11 mouse cellular contexts compared by ENCODE assay signal in the genomic region with DNA sequence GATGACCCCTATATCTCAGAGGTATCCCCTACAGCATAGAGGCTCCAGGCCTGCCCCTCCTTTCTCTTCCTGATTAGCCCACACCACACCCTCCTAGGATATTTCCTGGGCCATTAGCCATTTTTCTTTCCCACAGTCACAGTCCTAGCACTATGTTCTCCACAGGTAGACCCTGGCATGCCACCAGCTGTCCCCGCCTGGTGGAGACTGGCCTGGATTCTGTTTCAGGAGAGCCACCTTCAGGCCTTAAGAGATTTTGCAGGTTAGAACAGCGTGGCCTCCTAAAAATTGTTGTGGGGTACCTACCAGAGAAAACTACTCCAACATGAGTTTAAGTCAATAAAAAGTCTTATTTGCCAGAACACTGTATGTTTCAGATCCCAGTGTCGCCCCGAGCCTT. TPM values are rescaled to one million over a fixed set of nuclear protein-coding genes. Genes with fewer than 3 reads are reported as not detected.
DNase-seq lines count a peak whose midpoint lies in the region; ATAC-seq and TF ChIP-seq lines count a peak whose summit lies in the region.
"Had no signal": no experiment of that assay in that cellular context is flagged by ENCODE, and none has a peak within 500 bp of the region (broad histone marks: within the 10 kb centered on the region; RNA-seq: fewer than 3 reads in every experiment).

No protein-coding gene starts in this region.

- no peak overlapping the region for H3K9ac ChIP-seq in midbrain, postnatal 0 days (replicated peaks; ENCODE audit: low read length, poor library complexity, severe bottlenecking)

- no peaks in the 10 kb centered on the region for H3K9me3 ChIP-seq in midbrain, postnatal 0 days (ENCODE audit: low read length)
- H3K9me3 ChIP-seq in midbrain, embryonic 10.5 days (replicated peaks), result no peaks in the 10 kb centered on the region

- WGBS in cerebellum, adult 2 months, result 50% methylated on average over 4 of the region's 4 CpGs
- 58% methylated on average over 4 of the region's 4 CpGs for WGBS in midbrain, postnatal 0 days
- WGBS in midbrain, embryonic 10.5 days, result 55% methylated on average over 4 of the region's 4 CpGs
- WGBS in small intestine, adult 2 months, result 18% methylated on average over 4 of the region's 4 CpGs

- DNase-seq in cerebellum, adult 2 months, result peak in 1 of 2 experiments; percentile 56
- no peak for DNase-seq in cerebellum, adult 11-12 months
- DNase-seq in midbrain, postnatal 0 days (ENCODE audit: low spot score), result no peak
- no peak for DNase-seq in midbrain, embryonic 10.5 days (ENCODE audit: low spot score)
- peak; percentile 73 for DNase-seq in kidney, adult 9 months
- DNase-seq in left cerebral cortex, adult 8-10 months (ENCODE audit: low spot score in 2 of 2), result no peak
- DNase-seq: layer of hippocampus, postnatal 36 days; right cerebral cortex, postnatal 25 days had no signal

- H3K27ac ChIP-seq in cerebellum, adult 2 months (ENCODE audit: insufficient read depth, low read length), result no peak overlapping the region
- no peak overlapping the region for H3K27ac ChIP-seq in midbrain, postnatal 0 days (ENCODE audit: low read depth, low read length)
- no peak overlapping the region for H3K27ac ChIP-seq in midbrain, embryonic 10.5 days (replicated peaks)
- H3K27ac ChIP-seq in small intestine, adult 2 months (ENCODE audit: insufficient read depth, low read depth, low read length), result peak overlapping the region; percentile 85

- no peak for ATAC-seq in midbrain, postnatal 0 days (ENCODE audit: low FRiP score)
- ATAC-seq in activated CD4-positive, CD25-positive, alpha-beta regulatory T cell, adult 4 months, result no peak

- no peaks in the 10 kb centered on the region for H3K4me1 ChIP-seq in cerebellum, adult 2 months (ENCODE audit: control insufficient read depth, insufficient read depth, low read length)
- H3K4me1 ChIP-seq in midbrain, postnatal 0 days (ENCODE audit: insufficient read depth, low read length), result no peaks in the 10 kb centered on the region
- H3K4me1 ChIP-seq in midbrain, embryonic 10.5 days, result peaks cover 18% of the 10 kb centered on the region
- peaks cover 25% of the 10 kb centered on the region for H3K4me1 ChIP-seq in small intestine, adult 2 months (ENCODE audit: control insufficient read depth, insufficient read depth, insufficient read length, low read length)

- H3K4me2 ChIP-seq in midbrain, postnatal 0 days (ENCODE audit: low read depth, low read length, poor library complexity, severe bottlenecking), result no peak overlapping the region

- no peaks in the 10 kb centered on the region for H3K27me3 ChIP-seq in cerebellum, adult 2 months (ENCODE audit: control insufficient read depth, insufficient read depth, low read length)
- no peaks in the 10 kb centered on the region for H3K27me3 ChIP-seq in midbrain, postnatal 0 days (ENCODE audit: insufficient read depth, low read length)
- peaks cover 4% of the 10 kb centered on the region for H3K27me3 ChIP-seq in midbrain, embryonic 10.5 days (ENCODE audit: low read depth, poor library complexity, severe bottlenecking)
- H3K27me3 ChIP-seq in small intestine, adult 2 months (ENCODE audit: control insufficient read depth, insufficient read depth, low read length), result no peaks in the 10 kb centered on the region

- TF ChIP-seq CTCF in cerebellum, adult 2 months (IDR thresholded peaks at IDR 0.05; ENCODE audit: borderline replicate concordance, insufficient read depth, low read depth, low read length), result peak; percentile 64
- peak; percentile 53 for TF ChIP-seq CTCF in midbrain, postnatal 0 days (IDR thresholded peaks at IDR 0.05)
- TF ChIP-seq CTCF in small intestine, adult 2 months (IDR thresholded peaks at IDR 0.05; ENCODE audit: extremely low read depth, insufficient read length, insufficient replicate concordance, low read depth, low read length), result peak; percentile 63; the same call in 1 of the 2 replicates

- TF ChIP-seq POLR2A in cerebellum, adult 2 months (IDR thresholded peaks at IDR 0.05; ENCODE audit: borderline replicate concordance, insufficient read depth, low read length), result no peak
- no peak for TF ChIP-seq POLR2A in small intestine, adult 2 months (IDR thresholded peaks at IDR 0.05; ENCODE audit: low read depth, low read length)

- no peaks in the 10 kb centered on the region for H3K36me3 ChIP-seq in midbrain, postnatal 0 days (ENCODE audit: insufficient read depth, low read length)
- H3K36me3 ChIP-seq in midbrain, embryonic 10.5 days, result no peaks in the 10 kb centered on the region
- no peaks in the 10 kb centered on the region for H3K36me3 ChIP-seq in small intestine, adult 2 months (ENCODE audit: control insufficient read depth, insufficient read depth, low read length)

- no peak overlapping the region for H3K4me3 ChIP-seq in cerebellum, adult 2 months (replicated peaks; ENCODE audit: insufficient read depth, low read depth, low read length)
- no peak overlapping the region for H3K4me3 ChIP-seq in midbrain, postnatal 0 days (ENCODE audit: low read depth, low read length)
- H3K4me3 ChIP-seq in midbrain, embryonic 10.5 days, result no peak overlapping the region
- no peak overlapping the region for H3K4me3 ChIP-seq in small intestine, adult 2 months (ENCODE audit: low read depth, low read length)

RNA-seq across cellular contexts. Expression of gene Slc25a10, which starts 15.3 kb away (rescaled TPM):
- 38.9 and 39.3 TPM in 2 replicates for polyA plus RNA-seq in cerebellum, adult 2 months (2012; rRNA removed)
- total RNA-seq in midbrain, postnatal 0 days (2014; rRNA removed), result 28.4 and 30.1 TPM in 2 replicates
- polyA plus RNA-seq in midbrain, postnatal 0 days (2015; fragmentation: Nextera tagmentation; extraction: Ambion mirVana), result 19.8 and 21.4 TPM in 2 replicates
- polyA plus RNA-seq in midbrain, embryonic 10.5 days (2016; fragmentation: Nextera tagmentation; extraction: Ambion mirVana), result 50.1 and 53.4 TPM in 2 replicates
- 298 and 416 TPM in 2 replicates for polyA plus RNA-seq in small intestine, adult 2 months (2012; rRNA removed)
- total RNA-seq in left cerebral cortex, adult 8-10 months (2022), result 10 to 100 TPM; 21.2 to 25.8 (median 24.0) TPM
- 10 to 100 TPM in 1 of 2 experiments, 1 to 10 TPM in 1; 9.7 to 12.3 TPM for polyA plus RNA-seq in activated CD4-positive, CD25-positive, alpha-beta regulatory T cell, adult 4 months (2017; shearing (Covaris generic))

RNA-seq across cellular contexts. Expression of gene Mrpl12, which starts 22.5 kb away (rescaled TPM):
- polyA plus RNA-seq in cerebellum, adult 2 months (2012; rRNA removed), result 108 and 119 TPM in 2 replicates
- total RNA-seq in midbrain, postnatal 0 days (2014; rRNA removed), result 39.2 and 42.7 TPM in 2 replicates
- polyA plus RNA-seq in midbrain, postnatal 0 days (2015; fragmentation: Nextera tagmentation; extraction: Ambion mirVana), result 147 TPM in 2 replicates
- 167 and 194 TPM in 2 replicates for polyA plus RNA-seq in midbrain, embryonic 10.5 days (2016; fragmentation: Nextera tagmentation; extraction: Ambion mirVana)
- 130 and 155 TPM in 2 replicates for polyA plus RNA-seq in small intestine, adult 2 months (2012; rRNA removed)
- total RNA-seq in left cerebral cortex, adult 8-10 months (2022), result 10 to 100 TPM; 63.2 to 67.7 (median 64.4) TPM
- polyA plus RNA-seq in activated CD4-positive, CD25-positive, alpha-beta regulatory T cell, adult 4 months (2017; shearing (Covaris generic)), result 10 to 100 TPM; 73.5 to 74.7 TPM

RNA-seq across cellular contexts. Expression of gene Gcgr, which starts 23.6 kb away (rescaled TPM):
- polyA plus RNA-seq in cerebellum, adult 2 months (2012; rRNA removed), result 1.8 and 2.1 TPM in 2 replicates
- total RNA-seq in midbrain, postnatal 0 days (2014; rRNA removed), result 0.60 TPM in 1 of 2 replicates, not detected in the other
- 0.17 and 0.21 TPM in 2 replicates for polyA plus RNA-seq in midbrain, postnatal 0 days (2015; fragmentation: Nextera tagmentation; extraction: Ambion mirVana)
- polyA plus RNA-seq in midbrain, embryonic 10.5 days (2016; fragmentation: Nextera tagmentation; extraction: Ambion mirVana), result 0.26 and 0.27 TPM in 2 replicates
- 1.4 and 2.6 TPM in 2 replicates for polyA plus RNA-seq in small intestine, adult 2 months (2012; rRNA removed)
- under 1 TPM in 1 of 4 experiments, not detected in 3; 0.17 TPM for total RNA-seq in left cerebral cortex, adult 8-10 months (2022)
- not detected for polyA plus RNA-seq in activated CD4-positive, CD25-positive, alpha-beta regulatory T cell, adult 4 months (2017; shearing (Covaris generic))
- total RNA-seq: monocyte, adult 5-6 weeks had no signal

RNA-seq across cellular contexts. Expression of gene Arl16, which starts 39.5 kb away (rescaled TPM):
- polyA plus RNA-seq in cerebellum, adult 2 months (2012; rRNA removed), result 42.7 and 56.5 TPM in 2 replicates
- total RNA-seq in midbrain, postnatal 0 days (2014; rRNA removed), result 62.8 and 72.6 TPM in 2 replicates
- polyA plus RNA-seq in midbrain, postnatal 0 days (2015; fragmentation: Nextera tagmentation; extraction: Ambion mirVana), result 65.7 and 73.0 TPM in 2 replicates
- 61.8 and 64.0 TPM in 2 replicates for polyA plus RNA-seq in midbrain, embryonic 10.5 days (2016; fragmentation: Nextera tagmentation; extraction: Ambion mirVana)
- polyA plus RNA-seq in small intestine, adult 2 months (2012; rRNA removed), result 14.3 and 15.4 TPM in 2 replicates
- total RNA-seq in left cerebral cortex, adult 8-10 months (2022), result 10 to 100 TPM; 52.6 to 63.3 (median 56.8) TPM
- polyA plus RNA-seq in activated CD4-positive, CD25-positive, alpha-beta regulatory T cell, adult 4 months (2017; shearing (Covaris generic)), result 10 to 100 TPM; 24.4 to 30.8 TPM

RNA-seq across cellular contexts. Expression of gene Mcrip1, which starts 42.6 kb away (rescaled TPM):
- 159 and 168 TPM in 2 replicates for polyA plus RNA-seq in cerebellum, adult 2 months (2012; rRNA removed)
- 132 and 138 TPM in 2 replicates for total RNA-seq in midbrain, postnatal 0 days (2014; rRNA removed)
- 243 and 270 TPM in 2 replicates for polyA plus RNA-seq in midbrain, postnatal 0 days (2015; fragmentation: Nextera tagmentation; extraction: Ambion mirVana)
- polyA plus RNA-seq in midbrain, embryonic 10.5 days (2016; fragmentation: Nextera tagmentation; extraction: Ambion mirVana), result 226 and 238 TPM in 2 replicates
- 24.0 and 30.3 TPM in 2 replicates for polyA plus RNA-seq in small intestine, adult 2 months (2012; rRNA removed)
- total RNA-seq in left cerebral cortex, adult 8-10 months (2022), result 10 to 100 TPM; 71.6 to 75.9 (median 74.1) TPM
- 100 to 1,000 TPM; 121 to 128 TPM for polyA plus RNA-seq in activated CD4-positive, CD25-positive, alpha-beta regulatory T cell, adult 4 months (2017; shearing (Covaris generic))
